Mouse (Mus musculus): ENCODE data around the gene Galntl5.

DNA sequence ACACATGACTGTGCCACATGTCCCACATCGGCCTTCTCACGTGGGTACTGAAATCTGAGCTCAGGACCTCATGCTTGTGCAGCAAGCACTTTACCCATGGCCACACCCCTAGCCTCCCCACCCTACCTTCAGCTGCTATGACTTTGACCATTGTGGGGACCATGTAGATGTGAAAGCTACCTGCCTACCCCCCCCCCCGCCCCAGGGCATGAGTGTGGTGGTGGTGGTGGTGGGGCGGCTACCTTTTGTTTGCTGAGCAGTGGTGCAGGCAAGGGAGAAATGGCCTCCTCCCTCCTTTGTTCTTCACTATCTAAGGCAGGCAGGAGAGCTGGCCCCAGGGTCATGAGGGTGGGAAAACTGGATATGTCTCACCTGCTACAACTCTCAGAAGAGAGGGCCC lies 18.3 kb upstream of the Galntl5 start:
- TF ChIP-seq GATA1 (IDR thresholded peaks at IDR 0.05; ENCODE audit: borderline replicate concordance, low read length) = no peak
- TF ChIP-seq FLI1 (IDR thresholded peaks at IDR 0.05; ENCODE audit: low read length) = no peak
